Mouse (Mus musculus) small intestine, adult 2 months (tissue): ENCODE data around the gene Iqgap3.

Experiments used
- CTCF ChIP-seq: fragments of 200-500 bp; IDR thresholded peaks from 2 replicates; pipeline ENCODE4 v1.5.1; 2012; ENCODE audit warnings: low read depth, mild to moderate bottlenecking, control low read depth, inconsistent platforms, low read length, moderate library complexity, mixed read lengths; ENCODE audit not compliant: insufficient replicate concordance, insufficient read length; ENCODE audit errors: extremely low read depth
- POLR2A ChIP-seq: fragments of 200-500 bp; IDR thresholded peaks from 2 replicates; pipeline ENCODE4 v1.6.1; 2012; ENCODE audit warnings: low read depth, mild to moderate bottlenecking, control low read depth, inconsistent platforms, low read length, moderate library complexity

- TF ChIP-seq CTCF: no peak
- no peak for TF ChIP-seq POLR2A
These were observed 68.6 kb downstream of the Iqgap3 start for GRCm38 (mm10) chr3:88150061-88150998.
